Mouse (Mus musculus): ENCODE results near the gene Znrf3.

- TF ChIP-seq POLR2A (IDR thresholded peaks at IDR 0.05; ENCODE audit: control insufficient read depth, low read depth, low read length), result no peak
- no peak for TF ChIP-seq CTCF (IDR thresholded peaks at IDR 0.05; ENCODE audit: control insufficient read depth, insufficient read depth, insufficient replicate concordance, low read depth, low read length)
These were observed 91.6 kb downstream of the Znrf3 start for GRCm38 (mm10) chr11:5353032-5353431.
